Mouse (Mus musculus) kidney, embryonic 14.5 days (tissue): ENCODE results near the gene Gm28845. TPM values are rescaled to one million over a fixed set of nuclear protein-coding genes. Genes with fewer than 3 reads are reported as not detected.

Source experiments
- ATAC-seq: fragments of 200-750 bp; cut with Nextera tagmentation; 2 replicates; pipeline ENCODE4 v1.8.0; 2017; ENCODE audit warnings: moderate number of reproducible peaks, mild to moderate bottlenecking, moderate TSS enrichment, moderate library complexity; ENCODE audit not compliant: low FRiP score, low TSS enrichment
- H3K27ac ChIP-seq: fragments of 300-500 bp; sonication (generic); 2 replicates; pipeline ENCODE4 v1.5.1; 2014; ENCODE audit warnings: low read depth, mild to moderate bottlenecking, low read length, moderate library complexity, mixed read lengths
- H3K27me3 ChIP-seq: fragments of 300-500 bp; sonication (generic); 2 replicates; pipeline ENCODE4 v1.6.1; 2014; ENCODE audit warnings: mild to moderate bottlenecking, low read length; ENCODE audit not compliant: control insufficient read depth, insufficient read depth
- H3K36me3 ChIP-seq: fragments of 300-500 bp; sonication (generic); 2 replicates; pipeline ENCODE4 v1.6.1; 2014; ENCODE audit warnings: low read length, mixed read lengths; ENCODE audit not compliant: control insufficient read depth, insufficient read depth
- H3K4me1 ChIP-seq: fragments of 300-500 bp; sonication (generic); 2 replicates; pipeline ENCODE4 v1.6.1; 2014; ENCODE audit warnings: low read length, mixed read lengths; ENCODE audit not compliant: control insufficient read depth, insufficient read depth
- H3K4me2 ChIP-seq: fragments of 300-500 bp; sonication (generic); replicated peaks from 2 replicates; pipeline ENCODE4 v1.6.1; 2014; ENCODE audit warnings: low read depth, mild to moderate bottlenecking, low read length
- H3K4me3 ChIP-seq: fragments of 300-500 bp; sonication (generic); 2 replicates; pipeline ENCODE4 v1.5.1; 2014; ENCODE audit warnings: mild to moderate bottlenecking, low read length
- H3K9ac ChIP-seq: fragments of 300-500 bp; sonication (generic); 2 replicates; pipeline ENCODE4 v1.6.1; 2014; ENCODE audit warnings: low read depth, mild to moderate bottlenecking, low read length, moderate library complexity
- H3K9me3 ChIP-seq: fragments of 300-500 bp; sonication (generic); 2 replicates; pipeline ENCODE4 v1.6.1; 2016; ENCODE audit warnings: low read length; ENCODE audit not compliant: control insufficient read depth
- WGBS: fragments of 180-500 bp; shearing (Covaris S2); extraction: QIAGEN DNeasy Blood & Tissue Kit; methylation state at CpG from one replicate; pipeline ENCODE4 v1.1.7; 2014; 5-methylcytosine and 5-hydroxymethylcytosine counted together
- polyA plus RNA-seq: library from polyadenylated mRNA; unstranded; fragments of >200 nt; fragmentation: Nextera tagmentation; extraction: Ambion mirVana; gene quantifications from 2 replicates; pipeline ENCODE4 v1.2.1, GENCODE M21; 2014

Gm28845 gene
- polyA plus RNA-seq, 1 experiment from 2014 or later, result not detected

DNA sequence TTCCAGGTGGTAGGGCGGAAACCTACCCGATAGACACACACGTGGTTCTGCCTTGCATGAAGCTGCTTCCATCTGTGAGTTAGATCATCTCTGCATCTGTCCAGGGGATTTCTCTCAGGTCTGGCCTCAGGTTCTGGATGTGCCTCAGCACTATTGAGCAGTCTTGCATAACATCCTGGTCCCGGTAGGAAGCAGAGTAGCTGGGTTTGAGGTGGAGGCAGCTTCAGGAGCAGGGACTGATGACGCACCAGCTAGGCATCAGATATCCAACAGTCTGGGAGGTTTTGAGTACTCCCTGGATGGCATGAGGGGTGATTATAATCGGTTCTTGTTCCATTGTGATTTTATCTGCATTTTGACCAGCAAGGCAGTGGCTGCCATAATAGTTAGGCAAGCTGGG, 18.2 kb upstream of the Gm28845 start:
- H3K27me3 ChIP-seq, result no peaks in the 10 kb centered on the region
- no peak overlapping the region for H3K4me2 ChIP-seq
- no peaks in the 10 kb centered on the region for H3K36me3 ChIP-seq
- WGBS, result 71% methylated on average over 6 of the region's 6 CpGs
- H3K4me1 ChIP-seq, result no peaks in the 10 kb centered on the region
- H3K9me3 ChIP-seq, result 0 out of 2 replicates have a peak, but pooled peaks cover 2% of the 10 kb centered on the region
- no peak for ATAC-seq
- no peak overlapping the region for H3K9ac ChIP-seq
- H3K4me3 ChIP-seq, result no peak overlapping the region
- no peak overlapping the region for H3K27ac ChIP-seq

DNA sequence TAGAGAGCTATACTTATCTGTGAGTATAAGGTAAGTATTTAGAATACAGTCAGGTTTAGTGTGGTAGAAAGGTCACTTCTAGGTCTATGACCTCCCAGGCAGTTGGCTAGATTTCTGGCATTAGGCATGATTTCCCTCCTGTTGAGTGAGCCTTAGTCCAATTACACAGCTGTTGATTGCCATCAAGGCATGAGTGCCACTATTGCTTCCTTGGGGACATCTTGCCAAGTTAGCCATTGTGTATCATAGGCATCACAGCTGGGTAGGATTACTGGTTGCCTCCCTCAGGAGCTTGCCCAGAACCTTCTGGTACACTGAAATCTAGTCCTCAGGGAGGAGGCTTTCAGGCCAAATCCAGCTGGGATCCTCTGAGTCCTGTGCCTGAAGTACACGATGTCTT, 13.5 kb upstream of the Gm28845 start:
- no peaks in the 10 kb centered on the region for H3K4me1 ChIP-seq
- H3K4me2 ChIP-seq, result no peak overlapping the region
- WGBS, result 93% methylated on average over 1 of the region's 1 CpGs
- no peak overlapping the region for H3K27ac ChIP-seq
- no peak overlapping the region for H3K4me3 ChIP-seq
- no peak for ATAC-seq
- H3K36me3 ChIP-seq, result no peaks in the 10 kb centered on the region
- no peak overlapping the region for H3K9ac ChIP-seq
- no peaks in the 10 kb centered on the region for H3K27me3 ChIP-seq
- no peaks in the 10 kb centered on the region for H3K9me3 ChIP-seq

DNA sequence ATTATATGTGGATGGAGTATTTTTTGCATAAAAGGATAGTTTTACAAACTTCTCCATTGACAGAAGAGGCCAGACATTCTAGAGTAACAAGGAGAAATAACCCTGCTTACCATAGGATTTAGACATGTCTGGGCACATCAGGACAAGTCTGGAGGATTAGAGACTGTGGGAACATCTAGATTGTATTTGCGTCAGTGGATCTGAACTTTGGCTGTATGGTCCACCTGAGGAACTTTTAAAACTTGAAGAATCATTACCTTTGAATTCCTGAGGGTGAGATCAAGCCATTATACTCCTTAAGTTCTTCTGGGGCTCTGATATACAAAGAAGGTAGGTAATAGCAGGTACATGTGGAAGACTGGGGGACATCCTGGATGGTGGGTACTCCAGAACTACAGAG, 12.3 kb upstream of the Gm28845 start:
- no peak for ATAC-seq
- 100% methylated on average over 1 of the region's 1 CpGs for whole genome bisulfite sequencing

DNA sequence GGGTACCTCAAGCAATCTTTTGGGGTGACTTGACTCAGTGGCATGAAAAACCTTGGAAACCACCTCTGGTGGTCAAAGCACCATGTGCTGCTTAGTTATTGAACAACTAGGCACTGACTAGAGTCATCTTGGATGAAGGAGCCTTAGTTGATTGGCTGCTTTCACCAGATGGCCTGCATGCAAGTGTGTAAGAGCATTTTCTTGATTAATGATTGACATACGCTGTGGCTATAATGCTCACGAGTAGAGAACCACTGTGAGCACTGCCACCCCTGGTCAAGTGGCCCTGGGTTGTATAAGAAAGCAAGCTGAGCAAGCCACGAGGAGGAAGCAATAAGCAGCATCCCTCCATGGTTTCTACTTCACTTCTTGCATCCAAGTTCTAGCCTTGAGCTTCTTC, 10.9 kb upstream of the Gm28845 start:
- no peaks in the 10 kb centered on the region for H3K36me3 ChIP-seq
- no peaks in the 10 kb centered on the region for H3K27me3 ChIP-seq
- H3K27ac ChIP-seq, result no peak overlapping the region
- 73% methylated on average over 3 of the region's 3 CpGs for WGBS
- no peaks in the 10 kb centered on the region for H3K9me3 ChIP-seq
- H3K4me3 ChIP-seq, result no peak overlapping the region
- ATAC-seq, result peak; percentile 43; the same call in 1 of the 2 replicates
- H3K9ac ChIP-seq, result no peak overlapping the region
- H3K4me2 ChIP-seq, result no peak overlapping the region
- H3K4me1 ChIP-seq, result no peaks in the 10 kb centered on the region

More for the DNA sequence above, 12.3 kb upstream of the Gm28845 start:
- Histone ChIP-seq H3K9me3 (no peaks in the 10 kb centered on the region), H3K27me3 (no peaks in the 10 kb centered on the region), H3K4me3 (no peak overlapping the region), H3K9ac (no peak overlapping the region), H3K27ac (no peak overlapping the region), H3K4me2 (no peak overlapping the region), H3K4me1 (no peaks in the 10 kb centered on the region), H3K36me3 (no peaks in the 10 kb centered on the region)

DNA sequence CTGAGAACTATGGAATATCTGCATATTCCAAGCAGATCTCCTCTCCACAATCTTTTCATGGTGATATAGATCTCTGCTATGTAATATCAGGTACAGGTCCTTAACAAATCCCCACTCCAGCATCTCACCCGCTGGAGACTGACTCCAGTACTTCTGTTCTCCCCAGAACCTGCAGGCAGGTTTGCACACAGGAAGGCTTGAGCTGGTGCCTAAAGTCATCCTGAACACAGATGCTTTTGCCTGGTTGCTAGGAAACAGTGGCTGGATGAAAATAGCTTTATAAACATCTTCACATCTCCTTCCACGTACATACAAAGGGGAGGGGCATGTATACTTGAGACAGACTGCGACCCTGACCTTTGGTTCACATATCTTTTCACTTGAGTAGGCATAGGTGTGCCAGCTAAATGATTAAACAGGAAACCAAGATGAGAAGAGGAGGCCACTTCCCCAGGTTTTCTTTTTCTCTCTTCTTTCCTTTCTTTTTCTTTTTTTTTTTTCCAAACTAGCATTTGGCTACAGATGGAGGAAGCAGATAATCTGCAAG, 10.3 kb upstream of the Gm28845 start:
- Histone ChIP-seq H3K9ac (no peak overlapping the region), H3K27ac (no peak overlapping the region), H3K36me3 (no peaks in the 10 kb centered on the region), H3K4me2 (no peak overlapping the region), H3K4me3 (no peak overlapping the region), H3K9me3 (no peaks in the 10 kb centered on the region), H3K4me1 (no peaks in the 10 kb centered on the region), H3K27me3 (no peaks in the 10 kb centered on the region)
- WGBS, result 59% methylated on average over 3 of the region's 3 CpGs
- ATAC-seq, result no peak

DNA sequence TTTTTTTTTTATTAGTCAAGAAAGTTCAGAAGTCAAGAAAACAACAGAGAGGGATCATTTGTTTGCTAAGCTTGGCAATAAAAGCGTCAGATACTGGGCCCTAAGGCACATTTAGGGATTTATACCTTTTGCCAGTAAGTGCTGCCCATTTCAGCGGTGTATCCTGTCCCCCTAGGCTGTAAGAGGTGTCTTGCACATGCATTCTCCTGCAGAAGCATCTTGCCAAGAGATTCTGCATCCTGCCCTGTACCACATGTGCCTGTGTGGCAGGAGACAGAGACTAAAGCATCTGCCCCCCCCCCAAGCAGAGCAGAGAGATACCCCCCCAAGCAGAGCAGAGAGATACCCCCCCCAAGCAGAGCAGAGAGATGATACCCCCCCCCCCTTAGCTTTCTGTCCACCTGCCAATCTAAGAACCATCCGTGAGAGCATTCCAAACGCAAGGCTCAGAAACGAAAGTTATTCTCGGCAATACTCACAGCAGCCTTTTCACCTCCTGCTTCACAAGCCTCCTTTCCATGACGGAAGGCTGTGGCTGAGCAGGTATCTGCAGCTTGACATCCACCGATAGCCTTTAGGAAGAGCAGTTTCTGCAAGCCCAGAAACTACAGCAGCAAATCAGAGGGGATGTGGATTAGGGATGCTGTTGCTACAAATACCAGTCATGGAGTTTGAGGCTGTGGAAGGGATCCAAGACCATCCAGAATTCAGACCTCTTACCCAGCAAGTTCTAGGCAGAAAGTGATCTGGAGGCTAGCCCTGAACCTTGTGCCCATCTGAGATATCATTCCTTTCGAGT, 3.4 kb upstream of the Gm28845 start, which contains the start of gene D630023F18Rik:
Gene D630023F18Rik (minus strand): TSS at position 641 of the 799 bp plus-strand sequence.
- H3K4me2 ChIP-seq, result 0 out of 2 replicates have a peak within 1 kb of the TSS, but pooled peaks have one; percentile 24
- peak within 1 kb of the TSS; percentile 10; the same call in 1 of the 2 replicates for H3K4me3 ChIP-seq
- H3K9me3 ChIP-seq, result no peaks in the 10 kb centered on the region

DNA sequence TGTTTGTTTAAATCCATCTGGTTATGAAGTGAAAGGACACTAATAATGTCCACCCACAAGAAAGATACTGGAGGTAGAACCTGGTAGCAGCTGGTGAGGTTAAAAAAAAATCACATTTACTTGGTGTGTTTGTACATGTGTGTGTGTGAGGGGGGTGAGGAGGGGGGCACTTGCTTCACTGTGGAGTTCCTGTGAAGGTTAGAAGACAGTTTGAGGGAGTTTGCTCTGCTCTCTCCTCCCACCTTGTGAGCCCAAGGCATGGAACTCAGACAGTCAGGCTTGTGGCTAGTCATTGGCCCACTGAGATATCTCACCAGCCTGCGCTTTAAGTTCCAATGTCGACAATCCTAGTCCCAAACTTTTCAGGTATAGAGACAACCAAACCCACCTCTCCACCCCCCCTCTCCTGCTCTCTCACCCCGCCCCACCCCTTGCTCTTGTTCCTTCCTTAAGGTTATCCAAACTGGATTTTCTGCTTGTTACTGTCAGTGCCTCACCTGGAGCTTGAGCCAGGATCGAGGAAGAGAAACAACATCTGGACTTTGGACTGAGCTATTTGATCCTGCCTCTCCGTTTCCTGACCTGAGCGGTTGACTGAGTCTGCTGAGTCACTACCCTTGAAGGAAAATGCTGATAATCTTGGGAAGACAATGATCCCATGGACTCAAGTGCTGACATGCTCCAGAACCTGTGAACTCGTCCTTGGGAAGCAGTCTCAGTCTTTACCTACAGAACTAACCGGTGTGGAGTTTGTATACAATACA, 1.0 kb downstream of the Gm28845 start:
- Histone ChIP-seq H3K27me3 (no peaks in the 10 kb centered on the region), H3K9me3 (no peaks in the 10 kb centered on the region), H3K9ac (no peak overlapping the region), H3K4me3 (no peak overlapping the region), H3K27ac (no peak overlapping the region), H3K36me3 (no peaks in the 10 kb centered on the region), H3K4me2 (no peak overlapping the region), H3K4me1 (no peaks in the 10 kb centered on the region)
- ATAC-seq, result peak; percentile 66; the same call in 1 of the 2 replicates
- 60% methylated on average over 8 of the region's 8 CpGs for WGBS

More for the DNA sequence above, 3.4 kb upstream of the Gm28845 start, which contains the start of gene D630023F18Rik:
- H3K27me3 ChIP-seq, result no peaks in the 10 kb centered on the region
- ATAC-seq, result no peak
- H3K9ac ChIP-seq, result no peak within 1 kb of the TSS
- H3K4me1 ChIP-seq, result no peaks in the 10 kb centered on the region
- H3K36me3 ChIP-seq, result no peaks in the 10 kb centered on the region
- 33% methylated on average over 9 of the region's 9 CpGs for WGBS
- no peak within 1 kb of the TSS for H3K27ac ChIP-seq

DNA sequence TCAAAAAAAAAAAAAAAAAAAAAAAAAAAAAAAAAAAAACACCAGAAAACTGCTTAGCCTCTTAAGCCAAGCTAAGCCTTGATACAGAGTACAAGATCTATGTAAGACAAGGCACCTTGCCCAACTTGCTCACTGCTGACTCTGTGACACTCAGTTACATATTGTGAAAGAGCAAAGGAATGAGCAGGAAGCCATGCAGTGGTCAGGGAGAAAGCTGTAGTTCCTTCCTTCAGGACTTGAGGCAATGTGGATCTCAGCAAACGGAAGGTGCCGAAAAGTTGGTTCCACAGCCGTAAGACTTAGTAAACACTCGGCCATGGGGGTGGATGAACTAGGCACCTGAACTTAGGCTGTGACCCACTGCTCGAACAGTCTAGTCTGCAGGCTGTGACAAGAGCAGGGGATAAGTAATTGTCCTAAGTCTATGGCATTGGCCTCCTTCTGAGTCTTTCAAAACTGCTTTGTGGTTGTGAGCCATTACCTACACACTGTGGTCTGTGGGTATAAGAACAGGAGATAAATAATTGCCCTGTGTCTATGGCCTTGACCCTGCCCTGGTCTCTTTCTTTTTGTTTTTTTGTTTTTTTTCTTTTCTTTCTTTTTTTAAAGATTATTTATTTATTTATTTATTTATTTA, 5.7 kb downstream of the Gm28845 start:
- H3K27ac ChIP-seq, result no peak overlapping the region

More for the DNA sequence above, 5.7 kb downstream of the Gm28845 start:
- WGBS, result 91% methylated on average over 5 of the region's 5 CpGs
- Histone ChIP-seq H3K27me3 (no peaks in the 10 kb centered on the region), H3K4me3 (no peak overlapping the region), H3K9me3 (no peaks in the 10 kb centered on the region), H3K9ac (no peak overlapping the region), H3K36me3 (no peaks in the 10 kb centered on the region), H3K4me1 (peaks cover 5% of the 10 kb centered on the region; the same call in 1 of the 2 replicates), H3K4me2 (no peak overlapping the region)
- peak; percentile 37; the same call in 1 of the 2 replicates for ATAC-seq
